Mouse (Mus musculus) right cerebral cortex, postnatal 36 days (tissue): ENCODE data around the gene Rhoc.
A peak's percentile ranks its signal among the peaks of the same experiment; 100 is the strongest.
"Not testable (repeated sequence)": the region's sequence is repeated elsewhere in the genome, so short reads cannot be mapped to it uniquely, and the experiment has no call there.

Source experiments
- DNase-seq, 2 experiments: peaks; one replicate each; pipeline ENCODE4 v3.0.0; 2022; ENCODE audit warnings: low spot score in 2 of 2, mixed read lengths in 1 of 2

Gene Rhoc

GRCm38 (mm10) chr3:104785284-104785683, 2.9 kb upstream of the Rhoc start:
- no peak for DNase-seq

- no peak for DNase-seq
Observed at GRCm38 (mm10) chr3:104788561-104789311, 561 bp downstream of the Rhoc start.

GRCm38 (mm10) chr3:104789312-104789605, 1.1 kb downstream of the Rhoc start:
- no peak for DNase-seq

- DNase-seq, result no peak
Observed at GRCm38 (mm10) chr3:104789822-104790221, 1.6 kb downstream of the Rhoc start.

- peak in 1 of 2 experiments; percentile 66 for DNase-seq
Observed at GRCm38 (mm10) chr3:104790401-104790937, 2.3 kb downstream of the Rhoc start.

- no peak for DNase-seq
Observed at GRCm38 (mm10) chr3:104791017-104791416, 2.8 kb downstream of the Rhoc start.

GRCm38 (mm10) chr3:104791671-104792070, 3.5 kb downstream of the Rhoc start:
- DNase-seq, result no peak

GRCm38 (mm10) chr3:104792360-104793270, 4.4 kb downstream of the Rhoc start:
- DNase-seq, result no peak

- DNase-seq, result no peak
Observed at GRCm38 (mm10) chr3:104793871-104794828, 6.0 kb downstream of the Rhoc start.

- DNase-seq, result no peak
Observed at GRCm38 (mm10) chr3:104794953-104795470, 6.8 kb downstream of the Rhoc start.

- DNase-seq, result no peak
Observed at GRCm38 (mm10) chr3:104795661-104796340, 7.6 kb downstream of the Rhoc start.

GRCm38 (mm10) chr3:104796430-104797082, 8.4 kb downstream of the Rhoc start:
- DNase-seq, result no peak

GRCm38 (mm10) chr3:104800681-104801080, 12.5 kb downstream of the Rhoc start:
- DNase-seq, result no peak

GRCm38 (mm10) chr3:104801481-104801880, 13.3 kb downstream of the Rhoc start:
- no peak for DNase-seq

GRCm38 (mm10) chr3:104804312-104804711, 16.1 kb downstream of the Rhoc start:
- DNase-seq, result no peak

GRCm38 (mm10) chr3:104805539-104805938, 17.4 kb downstream of the Rhoc start:
- DNase-seq, result no peak

- DNase-seq, result no peak
Observed at GRCm38 (mm10) chr3:104811752-104812151, 23.6 kb downstream of the Rhoc start.

- DNase-seq, result no peak
Observed at GRCm38 (mm10) chr3:104812254-104812653, 24.1 kb downstream of the Rhoc start.

- not testable (repeated sequence) for DNase-seq
Observed at GRCm38 (mm10) chr3:104813227-104813626, 25.1 kb downstream of the Rhoc start.

- DNase-seq, result no peak
Observed at GRCm38 (mm10) chr3:104814746-104815145, 26.6 kb downstream of the Rhoc start.
